Mouse (Mus musculus) limb, embryonic 11.5 days (tissue): ENCODE data around the gene Impdh1. TPM values are rescaled to one million over a fixed set of nuclear protein-coding genes. Genes with fewer than 3 reads are reported as not detected.
"Not testable (repeated sequence)": the region's sequence is repeated elsewhere in the genome, so short reads cannot be mapped to it uniquely, and the experiment has no call there.

ENCODE experiments used
- ATAC-seq: fragments of 200-750 bp; cut with Nextera tagmentation; 2 replicates; pipeline ENCODE4 v1.8.0; 2017; ENCODE audit warnings: low read depth; ENCODE audit not compliant: insufficient number of reproducible peaks, low FRiP score, low TSS enrichment
- DNase-seq: peaks from one replicate; pipeline ENCODE4 v3.0.0-alpha.2; 2015; ENCODE audit warnings: low spot score
- H3K27ac ChIP-seq: fragments of 300-500 bp; sonication (generic); replicated peaks from 2 replicates; pipeline ENCODE4 v1.5.1; 2014; ENCODE audit warnings: low read depth, mild to moderate bottlenecking, low read length
- H3K27me3 ChIP-seq: fragments of 300-500 bp; sonication (generic); 2 replicates; pipeline ENCODE4 v1.6.1; 2014; ENCODE audit warnings: mild to moderate bottlenecking, low read length, mixed read lengths; ENCODE audit not compliant: control insufficient read depth, insufficient read depth
- H3K36me3 ChIP-seq: fragments of 300-500 bp; sonication (generic); 2 replicates; pipeline ENCODE4 v1.6.1; 2014; ENCODE audit warnings: mild to moderate bottlenecking, low read length, moderate library complexity, mixed read lengths; ENCODE audit not compliant: control insufficient read depth, insufficient read depth
- H3K4me1 ChIP-seq: fragments of 300-500 bp; sonication (generic); 2 replicates; pipeline ENCODE4 v1.6.1; 2014; ENCODE audit warnings: low read length, mixed read lengths; ENCODE audit not compliant: control insufficient read depth, insufficient read depth
- H3K4me2 ChIP-seq: fragments of 300-500 bp; sonication (generic); 2 replicates; pipeline ENCODE4 v1.6.1; 2014; ENCODE audit warnings: low read depth, mild to moderate bottlenecking, moderate library complexity; ENCODE audit not compliant: severe bottlenecking
- H3K4me3 ChIP-seq: fragments of 300-500 bp; sonication (generic); 2 replicates; pipeline ENCODE4 v1.5.1; 2014; ENCODE audit warnings: low read depth, low read length
- H3K9ac ChIP-seq: fragments of 300-500 bp; sonication (generic); 2 replicates; pipeline ENCODE4 v1.6.1; 2014; ENCODE audit warnings: mild to moderate bottlenecking, low read length
- H3K9me3 ChIP-seq: fragments of 300-500 bp; sonication (generic); 2 replicates; pipeline ENCODE4 v1.6.1; 2016; ENCODE audit warnings: low read length; ENCODE audit not compliant: control insufficient read depth
- WGBS: fragments of 180-500 bp; shearing (Covaris S2); extraction: QIAGEN DNeasy Blood & Tissue Kit; methylation state at CpG from one replicate; pipeline ENCODE4 v1.1.7; 2014; 5-methylcytosine and 5-hydroxymethylcytosine counted together
- polyA plus RNA-seq: library from polyadenylated mRNA; unstranded; fragments of >200 nt; fragmentation: Nextera tagmentation; extraction: Ambion mirVana; gene quantifications from 2 replicates; pipeline ENCODE4 v1.2.1, GENCODE M21; 2014

Impdh1 gene
- polyA plus RNA-seq, 1 experiment from 2014 or later, result 40.8 TPM

GRCm38 (mm10) chr6:29170063-29170921 is 45.9 kb downstream of the Impdh1 start:
- Histone ChIP-seq H3K4me1 (peaks cover 9% of the 10 kb centered on the region), H3K27ac (no peak overlapping the region), H3K27me3 (peaks cover 20% of the 10 kb centered on the region), H3K4me3 (peak overlapping the region; percentile 50), H3K9me3 (no peaks in the 10 kb centered on the region), H3K36me3 (no peaks in the 10 kb centered on the region), H3K9ac (peak overlapping the region; percentile 73), H3K4me2 (peak overlapping the region; percentile 99)
- under 1% methylated on average over 63 of the region's 63 CpGs for WGBS
- peak; percentile 48 for ATAC-seq
- DNase-seq, result peak; percentile 72

DNA sequence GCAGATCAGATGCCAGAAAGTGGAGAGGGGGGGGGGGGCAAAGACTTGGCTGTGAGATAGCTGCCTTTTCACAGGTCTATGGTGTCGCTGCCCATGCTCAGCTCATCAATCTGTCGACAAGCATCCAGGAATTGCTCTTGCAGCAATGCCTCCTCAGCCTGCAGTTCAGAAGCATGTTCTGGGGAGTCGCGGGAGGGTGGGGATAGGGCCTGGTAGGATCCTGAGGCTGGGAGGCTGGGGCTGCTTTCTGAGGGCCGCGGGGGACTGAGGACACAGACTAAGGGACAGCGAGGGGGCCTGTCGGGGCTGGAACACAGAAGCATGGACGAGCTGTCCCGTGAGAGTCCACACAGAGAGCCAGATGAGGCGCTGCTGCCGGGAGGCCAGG is 46.5 kb downstream of the Impdh1 start:
- H3K36me3 ChIP-seq, result no peaks in the 10 kb centered on the region
- peak overlapping the region; percentile 50 for H3K4me3 ChIP-seq
- ATAC-seq (no peak), DNase-seq (no peak)
- peaks cover 9% of the 10 kb centered on the region for H3K4me1 ChIP-seq
- no peak overlapping the region for H3K27ac ChIP-seq
- no peaks in the 10 kb centered on the region for H3K9me3 ChIP-seq
- H3K9ac ChIP-seq, result peak overlapping the region; percentile 73; the same call in 1 of the 2 replicates
- H3K4me2 ChIP-seq, result peak overlapping the region; percentile 99
- peaks cover 20% of the 10 kb centered on the region for H3K27me3 ChIP-seq
- under 1% methylated on average over 12 of the region's 12 CpGs for WGBS

DNA sequence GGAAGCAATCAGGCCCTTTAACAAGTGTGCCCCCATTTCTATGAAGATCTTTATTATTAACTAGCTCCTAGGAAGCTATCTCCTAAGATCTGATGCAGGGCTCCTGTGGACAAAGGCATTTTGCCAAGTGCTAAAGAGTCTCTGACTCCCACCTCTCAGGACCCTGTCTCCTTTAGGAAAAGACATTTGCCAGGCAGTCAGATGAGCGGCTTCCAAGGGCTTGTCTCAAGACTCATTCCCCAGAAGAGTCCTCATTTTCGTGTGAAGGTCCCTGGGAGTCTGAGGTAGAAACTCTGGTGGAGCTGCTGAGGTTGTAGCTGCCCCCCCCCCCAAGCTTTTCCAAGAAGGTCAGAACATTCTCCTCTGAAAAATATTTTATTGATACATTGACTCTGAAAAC is 47.3 kb downstream of the Impdh1 start:
- H3K27me3 ChIP-seq, result peaks cover 20% of the 10 kb centered on the region
- no peaks in the 10 kb centered on the region for H3K9me3 ChIP-seq
- H3K27ac ChIP-seq, result no peak overlapping the region
- 36% methylated on average over 2 of the region's 2 CpGs for WGBS
- H3K4me3 ChIP-seq, result no peak overlapping the region
- ATAC-seq (no peak), DNase-seq (no peak)
- peaks cover 9% of the 10 kb centered on the region for H3K4me1 ChIP-seq
- no peak overlapping the region for H3K9ac ChIP-seq
- no peak overlapping the region for H3K4me2 ChIP-seq
- no peaks in the 10 kb centered on the region for H3K36me3 ChIP-seq

GRCm38 (mm10) chr6:29166196-29166595 is 50.0 kb downstream of the Impdh1 start:
- 13% methylated on average over 1 of the region's 1 CpGs for WGBS
- ATAC-seq (no peak), DNase-seq (no peak)
- Histone ChIP-seq H3K4me3 (no peak overlapping the region), H3K4me1 (peaks cover 12% of the 10 kb centered on the region), H3K4me2 (no peak overlapping the region), H3K9ac (no peak overlapping the region), H3K36me3 (no peaks in the 10 kb centered on the region), H3K27ac (no peak overlapping the region), H3K27me3 (peaks cover 20% of the 10 kb centered on the region), H3K9me3 (no peaks in the 10 kb centered on the region)

DNA sequence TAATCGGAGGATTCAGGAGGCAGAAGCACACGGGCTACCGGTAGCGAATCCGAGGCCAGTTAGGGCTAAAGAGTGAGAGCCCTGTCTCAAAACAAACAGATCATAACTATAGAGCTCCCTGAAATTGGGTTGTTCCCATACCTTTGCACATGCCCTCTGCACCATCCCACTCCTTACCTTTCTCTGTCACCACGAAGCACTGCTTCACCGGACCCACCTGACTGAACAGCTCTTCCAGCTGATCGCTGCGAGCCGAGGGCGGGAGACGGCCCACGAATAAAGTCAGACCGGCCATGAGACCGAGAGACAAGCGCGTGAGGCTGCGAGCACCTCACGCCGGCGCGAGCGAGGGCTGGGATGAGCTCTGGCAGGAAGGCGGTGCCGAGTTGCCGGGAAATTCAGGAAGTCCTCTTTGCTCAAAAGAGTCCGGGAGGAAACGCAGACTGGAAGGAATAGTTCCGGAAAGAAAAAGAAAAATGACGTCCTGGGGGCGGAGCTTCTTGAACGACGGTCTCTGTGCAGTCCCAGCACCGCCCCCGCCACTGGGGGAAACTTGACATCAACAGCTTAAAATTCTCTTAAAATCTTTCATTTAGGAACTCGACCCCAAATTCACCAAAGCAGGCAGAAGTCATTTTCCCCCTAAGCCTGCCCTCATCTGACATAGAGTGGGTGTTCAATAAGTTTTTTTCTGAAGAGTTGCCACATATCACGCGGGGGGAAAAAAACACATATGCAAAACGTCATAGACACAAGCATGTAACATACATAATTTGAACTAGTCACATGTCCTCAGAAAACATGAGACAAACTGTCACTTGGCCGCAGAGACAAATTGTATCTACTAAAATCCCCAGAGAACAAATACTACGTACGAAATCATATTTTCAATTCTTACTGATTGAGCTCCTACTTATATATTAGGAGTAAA is 51.6 kb downstream of the Impdh1 start, which contains the start of gene Rbm28:
Rbm28 (minus strand) TSS at position 693 of the 931 bp plus-strand sequence.
- peak within 1 kb of the TSS; percentile 87 for H3K4me3 ChIP-seq
- peaks cover 10% of the 10 kb centered on the region for H3K27me3 ChIP-seq
- H3K4me1 ChIP-seq, result 0 out of 2 replicates have a peak, but pooled peaks cover 3% of the 10 kb centered on the region
- peak; percentile 92 for DNase-seq
- H3K4me2 ChIP-seq, result peak within 1 kb of the TSS; percentile 80
- H3K36me3 ChIP-seq, result no peaks in the 10 kb centered on the region
- H3K27ac ChIP-seq, result no peak within 1 kb of the TSS
- 8% methylated on average over 42 of the region's 42 CpGs for WGBS
- no peaks in the 10 kb centered on the region for H3K9me3 ChIP-seq
- ATAC-seq, result peak; percentile 67
- H3K9ac ChIP-seq, result peak within 1 kb of the TSS; percentile 67

DNA sequence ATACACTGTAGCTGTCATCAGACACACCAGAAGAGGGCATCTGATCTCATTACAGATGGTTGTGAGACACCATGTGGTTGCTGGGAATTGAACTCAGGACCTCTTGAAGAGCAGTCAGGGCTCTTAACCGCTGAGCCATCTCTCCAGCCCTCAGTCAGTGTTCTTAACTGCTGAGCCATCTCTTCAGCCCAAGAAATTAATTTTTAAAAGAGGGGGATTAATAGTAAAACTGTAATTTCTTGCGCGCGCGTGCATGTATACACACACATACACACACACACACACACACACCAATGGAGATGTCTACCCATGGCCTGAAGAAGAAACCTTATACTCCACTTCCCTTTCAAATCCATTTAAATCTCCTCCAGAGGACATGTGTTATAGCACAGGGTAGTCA is 54.9 kb downstream of the Impdh1 start:
- H3K4me3 ChIP-seq, H3K27me3 ChIP-seq, DNase-seq, H3K9me3 ChIP-seq, ATAC-seq, H3K4me2 ChIP-seq, H3K9ac ChIP-seq, H3K27ac ChIP-seq, H3K4me1 ChIP-seq: not testable (repeated sequence)
- peaks cover 11% of the 10 kb centered on the region; the same call in 1 of the 2 replicates for H3K36me3 ChIP-seq
- 94% methylated on average over 5 of the region's 5 CpGs for WGBS

- ATAC-seq, result no peak
- no peaks in the 10 kb centered on the region for H3K27me3 ChIP-seq
- no peak overlapping the region for H3K4me2 ChIP-seq
- H3K9ac ChIP-seq, result no peak overlapping the region
- H3K36me3 ChIP-seq, result peaks cover 13% of the 10 kb centered on the region; the same call in 1 of the 2 replicates
- no peak for DNase-seq
- 92% methylated on average over 2 of the region's 2 CpGs for WGBS
- H3K4me1 ChIP-seq, result 0 out of 2 replicates have a peak, but pooled peaks cover 3% of the 10 kb centered on the region
- H3K9me3 ChIP-seq, result no peaks in the 10 kb centered on the region
- H3K27ac ChIP-seq, result no peak overlapping the region
- no peak overlapping the region for H3K4me3 ChIP-seq
These were observed 55.4 kb downstream of the Impdh1 start for GRCm38 (mm10) chr6:29160786-29161185.

- Histone ChIP-seq H3K27me3 (no peaks in the 10 kb centered on the region), H3K27ac (no peak overlapping the region), H3K4me2 (no peak overlapping the region), H3K4me1 (no peaks in the 10 kb centered on the region), H3K9ac (no peak overlapping the region), H3K4me3 (no peak overlapping the region), H3K36me3 (peaks cover 23% of the 10 kb centered on the region; the same call in 1 of the 2 replicates), H3K9me3 (no peaks in the 10 kb centered on the region)
- WGBS, result 96% methylated on average over 5 of the region's 5 CpGs
- DNase-seq, result no peak
- no peak for ATAC-seq
These were observed 59.8 kb downstream of the Impdh1 start for GRCm38 (mm10) chr6:29156326-29156725.
